Mouse (Mus musculus): ENCODE measurements around the gene Plekho2. TPM values are rescaled to one million over a fixed set of nuclear protein-coding genes. Genes with fewer than 3 reads are reported as not detected.

Gene Plekho2
- total and polyA plus RNA-seq, 3 experiments, result 7.6 to 12.9 TPM; not detected in 1

GRCm38 (mm10) chr9:65556979-65557378 lies 22.9 kb downstream of the Plekho2 start:
- no peak for TF ChIP-seq MEF2A (IDR thresholded peaks at IDR 0.05; ENCODE audit: extremely low read depth, insufficient replicate concordance, low read depth, low read length, poor library complexity, severe bottlenecking)
- no peak for TF ChIP-seq ETS1 (IDR thresholded peaks at IDR 0.05; ENCODE audit: low read depth, low read length)
- TF ChIP-seq MAZ (IDR thresholded peaks at IDR 0.05; ENCODE audit: low read depth, low read length), result no peak
- TF ChIP-seq EP300 (IDR thresholded peaks at IDR 0.05; ENCODE audit: low read depth in 1 of 2, low read length in 2 of 2), result no peak
- no peak for TF ChIP-seq MYC (IDR thresholded peaks at IDR 0.05; ENCODE audit: low read depth, low read length)
- no peak for TF ChIP-seq TBP (IDR thresholded peaks at IDR 0.05; ENCODE audit: low read depth, low read length)
- no peak for TF ChIP-seq NELFE (IDR thresholded peaks at IDR 0.05; ENCODE audit: low read depth, low read length)
- no peak for TF ChIP-seq GATA1 (IDR thresholded peaks at IDR 0.05; ENCODE audit: low read depth, low read length)
- no peak for TF ChIP-seq SMC3 (IDR thresholded peaks at IDR 0.05; ENCODE audit: low read depth, low read length)
- no peak for TF ChIP-seq MAFK (IDR thresholded peaks at IDR 0.05; ENCODE audit: borderline replicate concordance, low read depth, low read length)
- TF ChIP-seq ELF1 (IDR thresholded peaks at IDR 0.05; ENCODE audit: low read depth, low read length), result no peak
- TF ChIP-seq UBTF (IDR thresholded peaks at IDR 0.05; ENCODE audit: borderline replicate concordance, insufficient read depth, low read depth, low read length), result no peak
- no peak for TF ChIP-seq POLR2A (IDR thresholded peaks at IDR 0.05; ENCODE audit: control insufficient read depth in 1 of 2, insufficient read depth in 1 of 2, low read depth in 1 of 2, low read length in 2 of 2, poor library complexity in 1 of 2)
- no peak for TF ChIP-seq MXI1 (IDR thresholded peaks at IDR 0.05; ENCODE audit: low read depth, low read length)
- no peak for TF ChIP-seq ZNF384 (IDR thresholded peaks at IDR 0.05; ENCODE audit: low read depth, low read length)
- no peak for TF ChIP-seq ZKSCAN1 (IDR thresholded peaks at IDR 0.05; ENCODE audit: low read depth, low read length)
- no peak for TF ChIP-seq CTCF (IDR thresholded peaks at IDR 0.05 in 2 of 3, conservative IDR thresholded peaks at IDR 0.05 in 1 of 3; ENCODE audit: control insufficient read depth in 1 of 3, insufficient read depth in 1 of 3, low read depth in 2 of 3, low read length in 3 of 3, poor library complexity in 1 of 3, severe bottlenecking in 1 of 3)
- no peak for TF ChIP-seq TCF12 (IDR thresholded peaks at IDR 0.05; ENCODE audit: low read depth, low read length)
- H3K4me1 ChIP-seq (ENCODE audit: control insufficient read depth in 1 of 2, insufficient read depth in 2 of 2, low read length in 2 of 2), result peaks cover 11 to 25% of the 10 kb centered on the region in 2 experiments
- DNase-seq (ENCODE audit: low read depth, low spot score), result no peak
- H3K79me2 ChIP-seq (ENCODE audit: control insufficient read depth, insufficient read depth, low read length, poor library complexity), result no peaks in the 10 kb centered on the region
- peaks cover 0 to 26% of the 10 kb centered on the region in 2 experiments; a peak in 2 of 4 replicates for H3K36me3 ChIP-seq (ENCODE audit: control insufficient read depth in 1 of 2, insufficient read depth in 2 of 2, low read length in 2 of 2)
- H3K9ac ChIP-seq (ENCODE audit: control insufficient read depth, low read depth, low read length, poor library complexity, severe bottlenecking), result no peak overlapping the region
- no peaks in the 10 kb centered on the region for H3K27me3 ChIP-seq (ENCODE audit: control insufficient read depth in 1 of 2, insufficient read depth in 2 of 2, low read length in 2 of 2)
- H3K9me3 ChIP-seq (replicated peaks; ENCODE audit: insufficient read depth, low read length), result no peaks in the 10 kb centered on the region
- H3K27ac ChIP-seq (ENCODE audit: control insufficient read depth, low read depth, low read length), result no peak overlapping the region
- H3K4me3 ChIP-seq (ENCODE audit: control insufficient read depth in 1 of 2, insufficient read depth in 1 of 2, low read depth in 2 of 2, low read length in 2 of 2), result no peak overlapping the region

GRCm38 (mm10) chr9:65556349-65556748 lies 23.5 kb downstream of the Plekho2 start:
- no peak for DNase-seq (ENCODE audit: low read depth, low spot score)
- Histone ChIP-seq H3K36me3 (ENCODE audit: control insufficient read depth in 1 of 2, insufficient read depth in 2 of 2, low read length in 2 of 2) (peaks cover 0 to 31% of the 10 kb centered on the region in 2 experiments; a peak in 2 of 4 replicates), H3K27me3 (ENCODE audit: control insufficient read depth in 1 of 2, insufficient read depth in 2 of 2, low read length in 2 of 2) (no peaks in the 10 kb centered on the region), H3K9me3 (replicated peaks; ENCODE audit: insufficient read depth, low read length) (no peaks in the 10 kb centered on the region), H3K79me2 (ENCODE audit: control insufficient read depth, insufficient read depth, low read length, poor library complexity) (no peaks in the 10 kb centered on the region), H3K9ac (ENCODE audit: control insufficient read depth, low read depth, low read length, poor library complexity, severe bottlenecking) (no peak overlapping the region), H3K4me3 (ENCODE audit: control insufficient read depth in 1 of 2, insufficient read depth in 1 of 2, low read depth in 2 of 2, low read length in 2 of 2) (no peak overlapping the region), H3K4me1 (ENCODE audit: control insufficient read depth in 1 of 2, insufficient read depth in 2 of 2, low read length in 2 of 2) (peaks cover 12 to 31% of the 10 kb centered on the region in 2 experiments), H3K27ac (ENCODE audit: control insufficient read depth, low read depth, low read length) (peak overlapping the region; percentile 86; the same call in 1 of the 2 replicates)
- TF ChIP-seq ELF1 (IDR thresholded peaks at IDR 0.05; ENCODE audit: low read depth, low read length), result no peak
- no peak for TF ChIP-seq MYB (IDR thresholded peaks at IDR 0.05; ENCODE audit: low read depth, low read length)
- TF ChIP-seq MYC (IDR thresholded peaks at IDR 0.05; ENCODE audit: low read depth, low read length), result no peak
- no peak for TF ChIP-seq TBP (IDR thresholded peaks at IDR 0.05; ENCODE audit: low read depth, low read length)
- no peak for TF ChIP-seq GABPA (IDR thresholded peaks at IDR 0.05; ENCODE audit: low read depth, low read length)
- TF ChIP-seq MAZ (IDR thresholded peaks at IDR 0.05; ENCODE audit: low read depth, low read length), result no peak
- TF ChIP-seq HCFC1 (IDR thresholded peaks at IDR 0.05; ENCODE audit: low read depth, low read length), result no peak
- no peak for TF ChIP-seq KAT2A (conservative IDR thresholded peaks at IDR 0.05; ENCODE audit: low read depth, low read length)
- no peak for TF ChIP-seq GATA1 (IDR thresholded peaks at IDR 0.05; ENCODE audit: low read depth, low read length)
- TF ChIP-seq NELFE (IDR thresholded peaks at IDR 0.05; ENCODE audit: low read depth, low read length), result no peak
- TF ChIP-seq SIN3A (IDR thresholded peaks at IDR 0.05; ENCODE audit: low read length), result no peak
- no peak for TF ChIP-seq CHD2 (IDR thresholded peaks at IDR 0.05; ENCODE audit: low read length)

Data from MEL (cell line).